Mouse (Mus musculus) CH12.LX (cell line): ENCODE data around the gene Lsp1.

ENCODE experiments used
- CTCF ChIP-seq, 2 experiments: IDR thresholded peaks in 1 of 2; conservative IDR thresholded peaks in 1 of 2; 2 replicates each; pipeline ENCODE4 v1.5.1; 2011 to 2012; ENCODE audit warnings: low read depth in 2 of 2, low read length in 2 of 2, improper control_type of control experiment in 1 of 2, inconsistent platforms in 1 of 2, mild to moderate bottlenecking in 1 of 2, moderate library complexity in 1 of 2
- ELF1 ChIP-seq: IDR thresholded peaks from 2 replicates; pipeline ENCODE4 v1.6.1; 2014; ENCODE audit warnings: low read depth, mild to moderate bottlenecking, inconsistent platforms, low read length, improper control_type of control experiment
- ETS1 ChIP-seq: conservative IDR thresholded peaks from 2 replicates; pipeline ENCODE4 v1.6.1; 2012; ENCODE audit warnings: low read depth, mild to moderate bottlenecking, inconsistent platforms, low read length, improper control_type of control experiment, moderate library complexity
- GABPA ChIP-seq: IDR thresholded peaks from 2 replicates; pipeline ENCODE4 v1.6.1; 2012; ENCODE audit warnings: low read depth, low read length, improper control_type of control experiment, inconsistent platforms; ENCODE audit not compliant: insufficient replicate concordance
- JUN ChIP-seq: IDR thresholded peaks from 2 replicates; pipeline ENCODE4 v1.6.1; 2011; ENCODE audit warnings: low read depth, mild to moderate bottlenecking, low read length, improper control_type of control experiment, moderate library complexity; ENCODE audit not compliant: insufficient read depth
- MAFK ChIP-seq: IDR thresholded peaks from 2 replicates; pipeline ENCODE4 v1.6.1; 2011; ENCODE audit warnings: low read length, improper control_type of control experiment; ENCODE audit not compliant: insufficient replicate concordance
- NELFE ChIP-seq: IDR thresholded peaks from 2 replicates; pipeline ENCODE4 v1.6.1; 2011; ENCODE audit warnings: low read depth, low read length, improper control_type of control experiment
- POLR2A ChIP-seq: IDR thresholded peaks from 2 replicates; pipeline ENCODE4 v1.6.1; 2011; ENCODE audit warnings: low read depth, mild to moderate bottlenecking, improper control_type of control experiment, low read length
- POLR2AphosphoS2 ChIP-seq: IDR thresholded peaks from 2 replicates; pipeline ENCODE4 v1.6.1; 2011; ENCODE audit warnings: low read depth, low read length, improper control_type of control experiment
- RAD21 ChIP-seq: IDR thresholded peaks from 2 replicates; pipeline ENCODE4 v1.6.1; 2011; ENCODE audit warnings: low read depth, mild to moderate bottlenecking, low read length, improper control_type of control experiment, moderate library complexity
- SIN3A ChIP-seq: IDR thresholded peaks from 2 replicates; pipeline ENCODE4 v1.6.1; 2012; ENCODE audit warnings: low read length, improper control_type of control experiment, inconsistent platforms

DNA sequence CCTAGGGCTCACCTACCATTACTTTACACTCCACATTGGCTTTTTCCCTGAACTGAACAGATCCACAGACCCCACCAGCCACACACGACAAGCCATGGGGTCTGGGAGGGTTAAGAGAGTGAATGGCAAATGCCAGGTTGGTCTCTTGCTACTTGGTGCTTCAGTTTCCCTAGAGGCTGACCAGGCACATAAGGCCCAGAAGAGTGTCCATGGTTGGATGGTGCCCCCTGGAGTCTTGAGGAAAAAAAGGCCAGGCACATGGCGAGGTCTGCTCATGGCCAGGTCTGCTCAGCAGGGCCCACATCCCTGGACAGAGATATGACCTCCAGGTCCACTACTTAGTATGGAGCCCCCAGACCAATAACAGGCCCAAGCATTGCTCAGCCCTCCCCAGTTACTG is 37.2 kb downstream of the Lsp1 start:
- TF ChIP-seq POLR2A (no peak), ELF1 (no peak), RAD21 (peak; percentile 78), CTCF (conservative IDR thresholded peaks at IDR 0.05 in 1 of 2, IDR thresholded peaks at IDR 0.05 in 1 of 2; ENCODE audit: low read depth in 2 of 2, low read length in 2 of 2) (peak in 1 of 2 experiments; percentile 79; a peak in 2 of 4 replicates), POLR2AphosphoS2 (no peak), SIN3A (no peak), GABPA (no peak), MAFK (no peak), ETS1 (no peak), NELFE (no peak), JUN (no peak)
